Mouse (Mus musculus): ENCODE measurements around the gene Srsf6.

DNA sequence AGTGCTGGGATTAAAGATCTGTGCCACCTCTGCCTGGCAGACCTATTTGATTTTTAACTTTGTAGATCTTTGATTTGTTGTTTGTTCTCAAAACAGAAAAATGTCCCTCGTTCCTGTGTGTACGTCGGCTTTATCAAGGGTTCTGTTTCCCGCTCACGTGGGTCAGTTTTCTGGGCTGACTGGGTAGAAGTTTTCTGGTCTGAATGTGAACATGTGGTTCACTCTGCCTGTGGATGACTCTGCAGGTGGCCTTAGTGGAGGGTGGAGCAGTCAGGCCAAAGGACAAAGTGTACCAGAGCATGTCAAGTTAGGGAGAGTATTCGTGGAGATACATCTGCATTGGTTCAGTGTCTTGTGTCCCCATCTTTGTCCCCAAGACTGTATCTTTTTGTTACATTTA is 53.1 kb downstream of the Srsf6 start:
- no peak for TF ChIP-seq CTCF (IDR thresholded peaks at IDR 0.05)
- no peak for TF ChIP-seq EP300 (IDR thresholded peaks at IDR 0.05)

Measured in lung, postnatal 0 days (tissue).